Mouse (Mus musculus) kidney, postnatal 0 days (tissue): ENCODE measurements around the gene Mettl7a3. TPM values are rescaled to one million over a fixed set of nuclear protein-coding genes. Genes with fewer than 3 reads are reported as not detected.

Experiments
- ATAC-seq: fragments of 200-750 bp; cut with Nextera tagmentation; replicated peaks from 2 replicates; pipeline ENCODE4 v1.8.0; 2017; ENCODE audit warnings: low read depth, moderate number of reproducible peaks, moderate TSS enrichment, moderate library complexity; ENCODE audit not compliant: low FRiP score
- DNase-seq: peaks from one replicate; pipeline ENCODE4 v3.0.0-alpha.2; 2016; ENCODE audit warnings: low spot score
- H3K27ac ChIP-seq: fragments of 300-500 bp; sonication (generic); 2 replicates; pipeline ENCODE4 v1.5.1; 2014; ENCODE audit warnings: mild to moderate bottlenecking
- H3K27me3 ChIP-seq: fragments of 300-500 bp; sonication (generic); 2 replicates; pipeline ENCODE4 v1.6.1; 2014; ENCODE audit warnings: low read length, mixed read lengths; ENCODE audit not compliant: insufficient read depth
- H3K36me3 ChIP-seq: fragments of 300-500 bp; sonication (generic); 2 replicates; pipeline ENCODE4 v1.6.1; 2014; ENCODE audit warnings: low read length, mixed read lengths; ENCODE audit not compliant: insufficient read depth
- H3K4me1 ChIP-seq: fragments of 300-500 bp; sonication (generic); replicated peaks from 2 replicates; pipeline ENCODE4 v1.6.1; 2014; ENCODE audit warnings: antibody characterized with exemption, low read length, mixed read lengths; ENCODE audit not compliant: insufficient read depth
- H3K4me2 ChIP-seq: fragments of 300-500 bp; sonication (generic); 2 replicates; pipeline ENCODE4 v1.6.1; 2014; ENCODE audit warnings: mild to moderate bottlenecking, low read length, moderate library complexity, mixed read lengths
- H3K4me3 ChIP-seq: fragments of 300-500 bp; sonication (generic); replicated peaks from 2 replicates; pipeline ENCODE4 v1.5.1; 2014; ENCODE audit warnings: low read depth, low read length
- H3K9ac ChIP-seq: fragments of 300-500 bp; sonication (generic); 2 replicates; pipeline ENCODE4 v1.6.1; 2014; ENCODE audit warnings: low read depth, low read length
- H3K9me3 ChIP-seq: fragments of 300-500 bp; sonication (generic); replicated peaks from 2 replicates; pipeline ENCODE4 v1.6.1; 2016; ENCODE audit warnings: low read length, inconsistent platforms, mixed read lengths
- CTCF ChIP-seq: IDR thresholded peaks from 2 replicates; pipeline ENCODE4 v1.5.1; 2016; ENCODE audit warnings: antibody characterized with exemption, low read depth, mild to moderate bottlenecking, moderate library complexity
- WGBS: fragments of 180-500 bp; shearing (Covaris S2); extraction: QIAGEN DNeasy Blood & Tissue Kit; methylation state at CpG from one replicate; pipeline ENCODE4 v1.1.7; 2014; 5-methylcytosine and 5-hydroxymethylcytosine counted together
- polyA plus RNA-seq: library from polyadenylated mRNA; unstranded; fragments of >200 nt; fragmentation: Nextera tagmentation; extraction: Ambion mirVana; gene quantifications from 2 replicates; pipeline ENCODE4 v1.2.1, GENCODE M21; 2015

Gene Mettl7a3
- polyA plus RNA-seq, 1 experiment from 2014 or later = 0.41 TPM

GRCm38 (mm10) chr15:100388886-100389285, 54.2 kb downstream of the Mettl7a3 start:
- no peak for TF ChIP-seq CTCF
- Histone ChIP-seq H3K27me3 (no peaks in the 10 kb centered on the region), H3K9me3 (no peaks in the 10 kb centered on the region), H3K4me3 (no peak overlapping the region), H3K36me3 (peaks cover 2% of the 10 kb centered on the region; the same call in 1 of the 2 replicates), H3K4me2 (no peak overlapping the region), H3K4me1 (no peaks in the 10 kb centered on the region), H3K27ac (no peak overlapping the region), H3K9ac (no peak overlapping the region)
- WGBS = 48% methylated on average over 9 of the region's 9 CpGs
- no peak for ATAC-seq
- DNase-seq = peak; percentile 10

Other genes starting within 250 kb of the Mettl7a3 start
- 30.2 and 33.9 TPM in 2 replicates for gene Atf1, start 107.1 kb upstream of the Mettl7a3 start, polyA plus RNA-seq
- not detected in 2 replicates for gene Tmprss12, start 54.1 kb upstream of the Mettl7a3 start, polyA plus RNA-seq
- gene Mettl7a1, start 30.8 kb upstream of the Mettl7a3 start, polyA plus RNA-seq = 14.3 and 15.0 TPM in 2 replicates
- gene Methig1, start 18.2 kb downstream of the Mettl7a3 start, polyA plus RNA-seq = 1.9 and 2.0 TPM in 2 replicates
- gene Mettl7a2, start 18.3 kb downstream of the Mettl7a3 start, polyA plus RNA-seq = 1.8 and 2.8 TPM in 2 replicates
- 0.69 TPM in 1 of 2 replicates, not detected in the other for gene Higd1c, start 29.6 kb downstream of the Mettl7a3 start, polyA plus RNA-seq
- gene Gm5475, start 87.2 kb downstream of the Mettl7a3 start, polyA plus RNA-seq = 1.3 and 1.5 TPM in 2 replicates
- 28.1 and 33.2 TPM in 2 replicates for gene Slc11a2, start 90.1 kb downstream of the Mettl7a3 start, polyA plus RNA-seq
- 21.3 and 22.4 TPM in 2 replicates for gene Letmd1, start 134.1 kb downstream of the Mettl7a3 start, polyA plus RNA-seq
- gene Csrnp2, start 160.6 kb downstream of the Mettl7a3 start, polyA plus RNA-seq = 10.4 and 10.9 TPM in 2 replicates
- 28.6 and 29.1 TPM in 2 replicates for gene Tfcp2, start 217.1 kb downstream of the Mettl7a3 start, polyA plus RNA-seq